Mouse (Mus musculus) hindbrain, embryonic 16.5 days (tissue): ENCODE results near the gene Mast4. TPM values are rescaled to one million over a fixed set of nuclear protein-coding genes. Genes with fewer than 3 reads are reported as not detected.

ENCODE experiments used
- ATAC-seq: fragments of 200-750 bp; cut with Nextera tagmentation; 2 replicates; pipeline ENCODE4 v1.8.0; 2017; ENCODE audit warnings: moderate TSS enrichment, moderate library complexity
- H3K27ac ChIP-seq: fragments of 300-500 bp; sonication (generic); 2 replicates; pipeline ENCODE4 v1.5.1; 2014; ENCODE audit warnings: low read depth, mild to moderate bottlenecking, control low read depth, low read length, moderate library complexity
- H3K27me3 ChIP-seq: fragments of 300-500 bp; sonication (generic); replicated peaks from 2 replicates; pipeline ENCODE4 v1.6.1; 2014; ENCODE audit warnings: low read length; ENCODE audit not compliant: control insufficient read depth, insufficient read depth
- H3K36me3 ChIP-seq: fragments of 300-500 bp; sonication (generic); 2 replicates; pipeline ENCODE4 v1.6.1; 2014; ENCODE audit warnings: mild to moderate bottlenecking, low read length, moderate library complexity, mixed read lengths; ENCODE audit not compliant: control insufficient read depth, insufficient read depth
- H3K4me1 ChIP-seq: fragments of 300-500 bp; sonication (generic); 2 replicates; pipeline ENCODE4 v1.6.1; 2014; ENCODE audit warnings: low read depth, low read length; ENCODE audit not compliant: control insufficient read depth, insufficient read depth
- H3K4me2 ChIP-seq: fragments of 300-500 bp; sonication (generic); 2 replicates; pipeline ENCODE4 v1.6.1; 2014; ENCODE audit warnings: mild to moderate bottlenecking, low read length, control low read depth, moderate library complexity
- H3K4me3 ChIP-seq: fragments of 300-500 bp; sonication (generic); 2 replicates; pipeline ENCODE4 v1.5.1; 2014; ENCODE audit warnings: mild to moderate bottlenecking, low read length, control low read depth, moderate library complexity
- H3K9ac ChIP-seq: fragments of 300-500 bp; sonication (generic); 2 replicates; pipeline ENCODE4 v1.6.1; 2014; ENCODE audit warnings: low read depth, mild to moderate bottlenecking, control low read depth, low read length, moderate library complexity
- H3K9me3 ChIP-seq: fragments of 300-500 bp; sonication (generic); 2 replicates; pipeline ENCODE4 v1.6.1; 2014; ENCODE audit warnings: mild to moderate bottlenecking, low read length, moderate library complexity; ENCODE audit not compliant: control insufficient read depth
- WGBS: fragments of 180-500 bp; shearing (Covaris S2); extraction: QIAGEN DNeasy Blood & Tissue Kit; methylation state at CpG from one replicate; pipeline ENCODE4 v1.1.7; 2014; 5-methylcytosine and 5-hydroxymethylcytosine counted together
- polyA plus RNA-seq: library from polyadenylated mRNA; unstranded; fragments of >200 nt; fragmentation: Nextera tagmentation; extraction: Ambion mirVana; gene quantifications from 2 replicates; pipeline ENCODE4 v1.2.1, GENCODE M21; 2015

The Mast4 gene
- polyA plus RNA-seq, 1 experiment from 2014 or later = 24.6 TPM

GRCm38 (mm10) chr13:102963471-102963870 lies 370.8 kb downstream of the Mast4 start:
- Histone ChIP-seq H3K27ac (no peak overlapping the region), H3K4me2 (no peak overlapping the region), H3K4me1 (no peaks in the 10 kb centered on the region), H3K36me3 (no peaks in the 10 kb centered on the region), H3K9ac (no peak overlapping the region), H3K9me3 (no peaks in the 10 kb centered on the region), H3K27me3 (no peaks in the 10 kb centered on the region), H3K4me3 (no peak overlapping the region)
- 90% methylated on average over 6 of the region's 6 CpGs for WGBS
- no peak for ATAC-seq

- Histone ChIP-seq H3K9me3 (no peaks in the 10 kb centered on the region), H3K9ac (peak overlapping the region; percentile 58), H3K4me1 (no peaks in the 10 kb centered on the region; the same call in 1 of the 2 replicates), H3K36me3 (no peaks in the 10 kb centered on the region), H3K27ac (no peak overlapping the region; the same call in 1 of the 2 replicates), H3K27me3 (no peaks in the 10 kb centered on the region), H3K4me2 (peak overlapping the region; percentile 69), H3K4me3 (peak overlapping the region; percentile 42)
- no peak for ATAC-seq
- 44% methylated on average over 19 of the region's 19 CpGs for WGBS
Measured at GRCm38 (mm10) chr13:102958273-102959270, 375.7 kb downstream of the Mast4 start.

GRCm38 (mm10) chr13:102957508-102958272 lies 376.6 kb downstream of the Mast4 start:
- no peaks in the 10 kb centered on the region for H3K36me3 ChIP-seq
- H3K9ac ChIP-seq = peak overlapping the region; percentile 58
- WGBS = 3% methylated on average over 15 of the region's 15 CpGs
- no peaks in the 10 kb centered on the region for H3K9me3 ChIP-seq
- ATAC-seq = peak; percentile 92
- H3K4me1 ChIP-seq = no peaks in the 10 kb centered on the region; the same call in 1 of the 2 replicates
- peak overlapping the region; percentile 42 for H3K4me3 ChIP-seq
- H3K27me3 ChIP-seq = no peaks in the 10 kb centered on the region
- peak overlapping the region; percentile 69 for H3K4me2 ChIP-seq
- H3K27ac ChIP-seq = peak overlapping the region; percentile 46

- Histone ChIP-seq H3K9me3 (no peaks in the 10 kb centered on the region), H3K4me1 (no peaks in the 10 kb centered on the region; the same call in 1 of the 2 replicates), H3K9ac (no peak overlapping the region), H3K4me2 (no peak overlapping the region), H3K27ac (no peak overlapping the region), H3K36me3 (no peaks in the 10 kb centered on the region), H3K27me3 (no peaks in the 10 kb centered on the region), H3K4me3 (no peak overlapping the region)
- WGBS = 92% methylated on average over 2 of the region's 2 CpGs
- ATAC-seq = no peak
Measured at GRCm38 (mm10) chr13:102955506-102955905, 378.8 kb downstream of the Mast4 start.

DNA sequence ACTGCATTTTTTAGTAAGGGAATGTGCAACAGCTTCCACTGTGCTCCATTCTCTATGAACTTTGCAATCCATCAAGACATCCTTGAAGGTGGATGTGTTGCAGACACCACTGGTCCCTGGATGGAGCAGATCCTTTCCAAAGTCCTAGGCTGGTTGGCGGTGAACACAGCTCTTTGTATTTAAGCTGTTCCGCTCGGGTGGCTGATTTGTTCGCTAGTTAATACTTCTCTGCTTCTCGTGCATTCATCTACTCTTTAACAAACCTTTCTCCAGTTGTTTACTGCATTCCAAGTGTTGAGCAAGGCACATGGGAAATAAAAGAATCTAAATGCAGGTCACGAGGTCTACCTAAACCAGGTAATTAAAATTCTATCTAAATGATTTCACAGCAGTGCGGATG lies 384.5 kb downstream of the Mast4 start:
- no peaks in the 10 kb centered on the region for H3K27me3 ChIP-seq
- no peaks in the 10 kb centered on the region for H3K9me3 ChIP-seq
- no peak overlapping the region for H3K4me2 ChIP-seq
- peaks cover 6% of the 10 kb centered on the region; the same call in 1 of the 2 replicates for H3K4me1 ChIP-seq
- no peak overlapping the region for H3K9ac ChIP-seq
- ATAC-seq = no peak
- no peak overlapping the region for H3K4me3 ChIP-seq
- no peaks in the 10 kb centered on the region for H3K36me3 ChIP-seq
- no peak overlapping the region for H3K27ac ChIP-seq
- WGBS = 47% methylated on average over 7 of the region's 7 CpGs

DNA sequence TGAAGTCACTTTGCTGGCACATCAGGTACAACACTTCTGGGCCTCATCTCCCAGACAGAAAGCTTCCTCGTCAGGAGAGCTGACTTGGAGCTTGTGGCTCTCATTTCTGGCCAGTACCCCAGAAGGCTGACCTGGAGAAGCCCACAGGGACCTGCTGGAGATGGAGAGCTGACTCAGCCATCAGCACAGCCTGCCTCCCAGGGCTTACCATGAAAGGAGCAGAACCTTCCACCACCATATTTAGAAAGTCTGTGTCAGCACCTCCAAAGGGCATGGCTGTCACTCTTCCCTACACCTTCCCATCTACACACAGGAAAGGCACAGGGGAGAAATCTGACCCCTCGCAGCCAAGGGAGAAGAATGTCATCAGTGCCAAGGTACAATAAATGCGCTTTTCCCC lies 385.3 kb downstream of the Mast4 start:
- H3K4me3 ChIP-seq = no peak overlapping the region

DNA sequence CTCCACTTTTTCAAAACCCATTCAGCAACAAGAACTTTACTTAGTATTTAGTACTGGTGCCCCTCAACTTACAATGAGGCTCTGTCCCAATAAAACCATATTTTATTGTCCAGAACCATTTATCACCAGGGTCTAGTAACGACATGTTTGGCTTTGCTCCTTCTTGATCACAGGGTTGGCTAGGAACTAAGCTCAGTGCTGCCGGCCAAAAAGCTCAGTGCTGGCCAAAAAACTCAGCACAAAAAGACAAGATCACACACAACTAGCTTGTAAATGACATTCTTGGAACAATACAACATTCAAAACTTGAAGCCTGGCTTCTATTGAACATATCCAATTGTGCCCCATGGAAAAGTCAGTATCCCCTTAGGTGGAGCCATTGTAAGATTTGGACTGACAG lies 386.8 kb downstream of the Mast4 start:
- H3K4me2 ChIP-seq = no peak overlapping the region
- no peaks in the 10 kb centered on the region for H3K36me3 ChIP-seq
- no peak overlapping the region for H3K9ac ChIP-seq
- no peak overlapping the region for H3K4me3 ChIP-seq
- no peaks in the 10 kb centered on the region for H3K27me3 ChIP-seq
- H3K27ac ChIP-seq = no peak overlapping the region
- WGBS = 58% methylated on average over 2 of the region's 2 CpGs
- H3K4me1 ChIP-seq = peaks cover 6% of the 10 kb centered on the region; the same call in 1 of the 2 replicates
- H3K9me3 ChIP-seq = no peaks in the 10 kb centered on the region
- no peak for ATAC-seq

More for the DNA sequence above, 385.3 kb downstream of the Mast4 start:
- Histone ChIP-seq H3K9ac (no peak overlapping the region), H3K4me2 (no peak overlapping the region), H3K36me3 (no peaks in the 10 kb centered on the region), H3K27ac (no peak overlapping the region), H3K27me3 (no peaks in the 10 kb centered on the region), H3K4me1 (peaks cover 6% of the 10 kb centered on the region; the same call in 1 of the 2 replicates), H3K9me3 (no peaks in the 10 kb centered on the region)
- no peak for ATAC-seq
- WGBS = 80% methylated on average over 3 of the region's 3 CpGs

GRCm38 (mm10) chr13:102946024-102946821 lies 388.1 kb downstream of the Mast4 start:
- peaks cover 6% of the 10 kb centered on the region; the same call in 1 of the 2 replicates for H3K4me1 ChIP-seq
- no peak overlapping the region for H3K4me3 ChIP-seq
- H3K4me2 ChIP-seq = peak overlapping the region; percentile 27
- no peaks in the 10 kb centered on the region for H3K27me3 ChIP-seq
- peak; percentile 73 for ATAC-seq
- no peak overlapping the region for H3K27ac ChIP-seq
- H3K9ac ChIP-seq = no peak overlapping the region
- H3K36me3 ChIP-seq = no peaks in the 10 kb centered on the region
- WGBS = 25% methylated on average over 13 of the region's 13 CpGs
- no peaks in the 10 kb centered on the region for H3K9me3 ChIP-seq
